Mouse (Mus musculus) layer of hippocampus, postnatal 36 days (tissue): Measurements from ENCODE around the gene Ggta1. TPM values are rescaled to one million over a fixed set of nuclear protein-coding genes. Genes with fewer than 3 reads are reported as not detected.

Experiments
- DNase-seq, 2 experiments: peaks; one replicate each; pipeline ENCODE4 v3.0.0; 2022
- total RNA-seq, 2 experiments: library from RNA; stranded (reverse); gene quantifications; 2 replicates each; pipeline ENCODE4 v1.2.3; 2021

Ggta1 gene
- total RNA-seq = 1 to 10 TPM; 1.7 to 2.6 TPM

- no peak for DNase-seq
Observed at GRCm38 (mm10) chr2:35462791-35463281, at the start of gene Ggta1. Gene Ggta1, minus strand, starts transcription at chr2:35463231.

GRCm38 (mm10) chr2:35512226-35512625 lies 49.2 kb upstream of the Ggta1 start:
- DNase-seq = no peak

- no peak for DNase-seq
Observed at GRCm38 (mm10) chr2:35510920-35511319, 47.9 kb upstream of the Ggta1 start.

- no peak for DNase-seq
Observed at GRCm38 (mm10) chr2:35509888-35510287, 46.9 kb upstream of the Ggta1 start.

GRCm38 (mm10) chr2:35509343-35509667 lies 46.3 kb upstream of the Ggta1 start:
- DNase-seq = no peak

- DNase-seq = peak in 1 of 2 experiments; percentile 42
Observed at GRCm38 (mm10) chr2:35508597-35509342, 45.7 kb upstream of the Ggta1 start.

GRCm38 (mm10) chr2:35507191-35507511 lies 44.1 kb upstream of the Ggta1 start:
- DNase-seq = no peak

GRCm38 (mm10) chr2:35506311-35507190 lies 43.5 kb upstream of the Ggta1 start:
- DNase-seq = peak; percentile 51 to 52

- DNase-seq = no peak
Observed at GRCm38 (mm10) chr2:35505519-35506286, 42.7 kb upstream of the Ggta1 start.

GRCm38 (mm10) chr2:35504417-35504776 lies 41.4 kb upstream of the Ggta1 start:
- DNase-seq = no peak

- DNase-seq = no peak
Observed at GRCm38 (mm10) chr2:35503723-35504416, 40.8 kb upstream of the Ggta1 start.

- no peak for DNase-seq
Observed at GRCm38 (mm10) chr2:35503021-35503722, 40.1 kb upstream of the Ggta1 start.

- DNase-seq = no peak
Observed at GRCm38 (mm10) chr2:35502561-35502960, 39.5 kb upstream of the Ggta1 start.

GRCm38 (mm10) chr2:35499474-35499873 lies 36.4 kb upstream of the Ggta1 start:
- no peak for DNase-seq

- no peak for DNase-seq
Observed at GRCm38 (mm10) chr2:35498961-35499360, 35.9 kb upstream of the Ggta1 start.

GRCm38 (mm10) chr2:35497662-35498196 lies 34.7 kb upstream of the Ggta1 start:
- no peak for DNase-seq

- DNase-seq = no peak
Observed at GRCm38 (mm10) chr2:35496279-35497013, 33.4 kb upstream of the Ggta1 start.

GRCm38 (mm10) chr2:35495486-35496278 lies 32.7 kb upstream of the Ggta1 start:
- no peak for DNase-seq

- DNase-seq = no peak
Observed at GRCm38 (mm10) chr2:35493566-35493965, 30.5 kb upstream of the Ggta1 start.

GRCm38 (mm10) chr2:35491151-35491550 lies 28.1 kb upstream of the Ggta1 start:
- DNase-seq = no peak
